Mouse (Mus musculus) small intestine, adult 2 months (tissue): ENCODE results near the gene Tmie.

Experiments
- CTCF ChIP-seq: fragments of 200-500 bp; IDR thresholded peaks from 2 replicates; pipeline ENCODE4 v1.5.1; 2012; ENCODE audit warnings: low read depth, mild to moderate bottlenecking, control low read depth, inconsistent platforms, low read length, moderate library complexity, mixed read lengths; ENCODE audit not compliant: insufficient replicate concordance, insufficient read length; ENCODE audit errors: extremely low read depth
- POLR2A ChIP-seq: fragments of 200-500 bp; IDR thresholded peaks from 2 replicates; pipeline ENCODE4 v1.6.1; 2012; ENCODE audit warnings: low read depth, mild to moderate bottlenecking, control low read depth, inconsistent platforms, low read length, moderate library complexity

DNA sequence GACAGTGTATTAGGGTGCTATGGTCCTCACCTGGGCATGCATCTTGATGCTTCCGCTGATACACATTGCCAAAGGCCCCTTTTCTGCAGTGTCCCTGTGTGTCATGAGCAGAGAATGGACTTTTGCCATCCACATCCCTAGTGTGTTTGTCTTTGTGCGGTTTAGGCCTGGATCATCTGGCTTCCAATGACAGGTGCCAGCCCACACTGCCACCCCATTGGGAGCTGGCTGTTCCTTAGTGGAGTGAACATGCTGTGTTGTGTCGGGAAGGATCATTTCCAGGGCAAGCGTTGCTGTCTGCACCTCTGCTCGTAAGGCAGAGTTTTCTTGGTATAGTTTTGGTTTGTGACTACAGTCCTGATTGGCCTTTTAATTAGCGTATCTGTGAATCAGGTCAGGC lies 21.3 kb upstream of the Tmie start:
- TF ChIP-seq POLR2A (no peak), CTCF (no peak)
